Mouse (Mus musculus) lung, adult 2 months (tissue): ENCODE measurements around the gene Gm49630. TPM values are rescaled to one million over a fixed set of nuclear protein-coding genes. Genes with fewer than 3 reads are reported as not detected.
"Not testable (repeated sequence)": the region's sequence is repeated elsewhere in the genome, so short reads cannot be mapped to it uniquely, and the experiment has no call there.

Source experiments
- DNase-seq: peaks from one replicate; pipeline ENCODE4 v3.0.0; 2022
- H3K4me1 ChIP-seq: fragments of 200-500 bp; 2 replicates; pipeline ENCODE4 v1.6.1; 2011; ENCODE audit warnings: low read length; ENCODE audit not compliant: control insufficient read depth, insufficient read depth
- H3K4me3 ChIP-seq: fragments of 200-500 bp; replicated peaks from 2 replicates; pipeline ENCODE3; 2011; ENCODE audit warnings: low read depth, mild to moderate bottlenecking, control low read depth, low read length; ENCODE audit errors: extremely low read depth
- WGBS: fragments of 180-500 bp; shearing (Covaris S2); methylation state at CpG from one replicate; pipeline ENCODE4 v1.1.7; 2018; 5-methylcytosine and 5-hydroxymethylcytosine counted together
- polyA plus RNA-seq: library from polyadenylated mRNA; depleted of rRNA; stranded (reverse); fragments of >200 nt; gene quantifications from 2 replicates; pipeline ENCODE4 v1.2.3, GENCODE M21; 2012

Gm49630 gene
- polyA plus RNA-seq, 1 experiment = not detected

- 82% methylated on average over 12 of the region's 13 CpGs for WGBS
- DNase-seq, H3K4me1 ChIP-seq, H3K4me3 ChIP-seq: not testable (repeated sequence)
These were observed 11.7 kb upstream of the Gm49630 start for GRCm38 (mm10) chr17:7383167-7384143.

GRCm38 (mm10) chr17:7382711-7383110 lies 10.9 kb upstream of the Gm49630 start:
- 85% methylated on average over 1 of the region's 3 CpGs for WGBS
- not testable (repeated sequence) for DNase-seq, H3K4me1 ChIP-seq

GRCm38 (mm10) chr17:7377907-7378306 lies 6.1 kb upstream of the Gm49630 start:
- not testable (repeated sequence) for H3K4me1 ChIP-seq, H3K4me3 ChIP-seq, DNase-seq
- WGBS = 22% methylated on average over 2 of the region's 3 CpGs

More at GRCm38 (mm10) chr17:7382711-7383110, 10.9 kb upstream of the Gm49630 start:
- H3K4me3 ChIP-seq = not testable (repeated sequence)

- H3K4me3 ChIP-seq, H3K4me1 ChIP-seq, DNase-seq: not testable (repeated sequence)
- 89% methylated on average over 1 of the region's 3 CpGs for WGBS
These were observed 5.3 kb upstream of the Gm49630 start for GRCm38 (mm10) chr17:7376951-7377700.

- 66% methylated on average over 6 of the region's 6 CpGs for WGBS
These were observed 2.4 kb downstream of the Gm49630 start for GRCm38 (mm10) chr17:7369401-7369800.

GRCm38 (mm10) chr17:7366676-7367374 lies 5.0 kb downstream of the Gm49630 start:
- DNase-seq, H3K4me3 ChIP-seq, H3K4me1 ChIP-seq: not testable (repeated sequence)
- 52% methylated on average over 5 of the region's 7 CpGs for WGBS

More at GRCm38 (mm10) chr17:7369401-7369800, 2.4 kb downstream of the Gm49630 start:
- not testable (repeated sequence) for DNase-seq, H3K4me3 ChIP-seq, H3K4me1 ChIP-seq

GRCm38 (mm10) chr17:7366265-7366664 lies 5.5 kb downstream of the Gm49630 start:
- WGBS = 0% methylated on average over 1 of the region's 1 CpGs
- H3K4me3 ChIP-seq, DNase-seq: not testable (repeated sequence)

GRCm38 (mm10) chr17:7365615-7366014 lies 6.2 kb downstream of the Gm49630 start:
- DNase-seq, H3K4me3 ChIP-seq, H3K4me1 ChIP-seq: not testable (repeated sequence)
- WGBS = 75% methylated on average over 1 of the region's 3 CpGs

More at GRCm38 (mm10) chr17:7366265-7366664, 5.5 kb downstream of the Gm49630 start:
- not testable (repeated sequence) for H3K4me1 ChIP-seq

GRCm38 (mm10) chr17:7360749-7361465 lies 10.9 kb downstream of the Gm49630 start:
- not testable (repeated sequence) for H3K4me1 ChIP-seq, DNase-seq, H3K4me3 ChIP-seq
- 75% methylated on average over 9 of the region's 9 CpGs for WGBS

GRCm38 (mm10) chr17:7359806-7360205 lies 12.0 kb downstream of the Gm49630 start:
- WGBS = 86% methylated on average over 4 of the region's 4 CpGs
- H3K4me3 ChIP-seq, DNase-seq, H3K4me1 ChIP-seq: not testable (repeated sequence)

- not testable (repeated sequence) for DNase-seq, H3K4me3 ChIP-seq, H3K4me1 ChIP-seq
- WGBS = 80% methylated on average over 1 of the region's 1 CpGs
These were observed 19.2 kb downstream of the Gm49630 start, which contains the start of gene Ttll2 for GRCm38 (mm10) chr17:7352596-7352995. Gene Ttll2, minus strand, starts transcription at chr17:7352696.

GRCm38 (mm10) chr17:7348765-7349164 lies 23.0 kb downstream of the Gm49630 start:
- not testable (repeated sequence) for H3K4me1 ChIP-seq, H3K4me3 ChIP-seq, DNase-seq
- WGBS = 53% methylated on average over 2 of the region's 3 CpGs

- not testable (repeated sequence) for DNase-seq, H3K4me3 ChIP-seq, H3K4me1 ChIP-seq
- WGBS = 23% methylated on average over 9 of the region's 9 CpGs
These were observed 34.4 kb downstream of the Gm49630 start for GRCm38 (mm10) chr17:7337381-7337780.

- not testable (repeated sequence) for H3K4me3 ChIP-seq, DNase-seq, H3K4me1 ChIP-seq
- WGBS = 68% methylated on average over 4 of the region's 5 CpGs
These were observed 39.0 kb downstream of the Gm49630 start for GRCm38 (mm10) chr17:7332745-7333144.
